Mouse (Mus musculus) olfactory bulb, adult 2 months (tissue): Measurements from ENCODE around the gene Ptpa.

Experiments used
- CTCF ChIP-seq: fragments of 200-500 bp; IDR thresholded peaks from 2 replicates; pipeline ENCODE4 v1.5.1; 2012; ENCODE audit warnings: low read depth, mild to moderate bottlenecking, low read length, moderate library complexity; ENCODE audit not compliant: insufficient read depth
- POLR2A ChIP-seq: fragments of 200-500 bp; IDR thresholded peaks from 2 replicates; pipeline ENCODE4 v1.6.1; 2012; ENCODE audit warnings: mild to moderate bottlenecking, low read depth, low read length, moderate library complexity; ENCODE audit not compliant: insufficient read depth

GRCm38 (mm10) chr2:30375893-30376292, 39.9 kb upstream of the Ptpa start:
- TF ChIP-seq POLR2A = no peak
- TF ChIP-seq CTCF = no peak
